Mouse (Mus musculus) hindbrain, embryonic 11.5 days (tissue): ENCODE measurements around the gene Tmem8b. TPM values are rescaled to one million over a fixed set of nuclear protein-coding genes. Genes with fewer than 3 reads are reported as not detected.

Experiments
- ATAC-seq: fragments of 200-750 bp; cut with Nextera tagmentation; 2 replicates; pipeline ENCODE4 v1.8.0; 2017; ENCODE audit warnings: mild to moderate bottlenecking, moderate TSS enrichment, moderate library complexity; ENCODE audit not compliant: low FRiP score
- DNase-seq: peaks from one replicate; pipeline ENCODE4 v3.0.0-alpha.2; 2015; ENCODE audit warnings: low spot score
- H3K27ac ChIP-seq: fragments of 300-500 bp; sonication (generic); 2 replicates; pipeline ENCODE4 v1.5.1; 2014; ENCODE audit warnings: mild to moderate bottlenecking, low read depth, low read length
- H3K27me3 ChIP-seq: fragments of 300-500 bp; sonication (generic); 2 replicates; pipeline ENCODE4 v1.6.1; 2014; ENCODE audit warnings: mild to moderate bottlenecking, low read length, moderate library complexity, mixed read lengths; ENCODE audit not compliant: control insufficient read depth, insufficient read depth
- H3K36me3 ChIP-seq: fragments of 300-500 bp; sonication (generic); 2 replicates; pipeline ENCODE4 v1.6.1; 2014; ENCODE audit warnings: mild to moderate bottlenecking, low read length, moderate library complexity, mixed read lengths; ENCODE audit not compliant: control insufficient read depth, insufficient read depth
- H3K4me1 ChIP-seq: fragments of 300-500 bp; sonication (generic); replicated peaks from 2 replicates; pipeline ENCODE4 v1.6.1; 2014; ENCODE audit warnings: low read length, mixed read lengths; ENCODE audit not compliant: control insufficient read depth, insufficient read depth
- H3K4me2 ChIP-seq: fragments of 300-500 bp; sonication (generic); replicated peaks from 2 replicates; pipeline ENCODE4 v1.6.1; 2014; ENCODE audit warnings: mild to moderate bottlenecking, low read depth, low read length
- H3K4me3 ChIP-seq: fragments of 300-500 bp; sonication (generic); 2 replicates; pipeline ENCODE4 v1.5.1; 2014; ENCODE audit warnings: low read depth, low read length
- H3K9ac ChIP-seq: fragments of 300-500 bp; sonication (generic); 2 replicates; pipeline ENCODE4 v1.6.1; 2014; ENCODE audit warnings: low read depth, low read length
- H3K9me3 ChIP-seq: fragments of 300-500 bp; sonication (generic); 2 replicates; pipeline ENCODE4 v1.6.1; 2016; ENCODE audit warnings: low read length; ENCODE audit not compliant: control insufficient read depth
- WGBS: fragments of 180-500 bp; shearing (Covaris S2); extraction: QIAGEN DNeasy Blood & Tissue Kit; methylation state at CpG from one replicate; pipeline ENCODE4 v1.1.7; 2014; 5-methylcytosine and 5-hydroxymethylcytosine counted together
- polyA plus RNA-seq: library from polyadenylated mRNA; unstranded; fragments of >200 nt; fragmentation: Nextera tagmentation; extraction: Ambion mirVana; gene quantifications from 2 replicates; pipeline ENCODE4 v1.2.1, GENCODE M21; 2014

Tmem8b gene
- polyA plus RNA-seq, 1 experiment from 2014 or later: 7.2 TPM

- 13% methylated on average over 24 of the region's 24 CpGs for WGBS
- Histone ChIP-seq H3K4me1 (peaks cover 6% of the 10 kb centered on the region), H3K27me3 (no peaks in the 10 kb centered on the region; the same call in 1 of the 2 replicates), H3K4me3 (peak within 1 kb of the TSS; percentile 22; the same call in 1 of the 2 replicates), H3K9me3 (no peaks in the 10 kb centered on the region), H3K36me3 (no peaks in the 10 kb centered on the region), H3K9ac (no peak within 1 kb of the TSS), H3K27ac (no peak within 1 kb of the TSS), H3K4me2 (peak within 1 kb of the TSS; percentile 25)
- ATAC-seq (no peak), DNase-seq (peak; percentile 70)
These were observed 15.4 kb upstream of the Tmem8b start, which contains the start of gene Spag8 for GRCm38 (mm10) chr4:43653161-43654015. TSS of gene Spag8 (minus strand) at chr4:43653594.

DNA sequence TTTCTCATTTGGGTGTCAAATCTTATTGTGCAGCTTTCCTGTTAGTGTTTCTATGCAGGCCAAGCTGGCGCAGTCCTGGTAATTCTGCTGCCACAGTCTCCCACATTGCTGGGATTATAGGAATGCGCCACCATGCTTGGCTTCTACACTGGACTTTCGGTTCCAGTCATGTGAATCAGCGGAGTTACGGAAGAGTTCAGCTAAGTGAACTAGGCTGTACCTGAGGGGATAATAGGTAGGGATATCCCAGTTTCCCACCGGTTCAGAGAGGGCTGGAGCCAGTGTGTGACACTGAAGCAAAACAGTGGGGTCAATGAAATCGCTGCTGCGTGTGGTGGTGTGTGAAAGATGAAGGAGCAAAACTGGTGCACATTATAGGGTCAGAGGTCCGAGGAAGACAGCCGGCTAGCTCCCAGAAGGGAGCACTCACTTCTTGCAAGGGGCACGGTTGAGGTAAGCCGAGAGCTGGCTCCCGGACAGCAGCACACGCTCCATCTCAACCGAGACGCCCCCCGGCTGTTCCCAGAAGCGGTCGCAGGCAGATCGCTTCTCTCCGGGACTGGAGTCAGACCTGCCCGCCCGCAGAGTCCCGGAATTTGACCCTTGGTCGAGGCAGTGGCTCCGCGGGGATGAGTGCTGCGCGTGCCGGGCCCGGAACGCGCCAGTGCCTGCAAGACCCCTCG, 13.0 kb upstream of the Tmem8b start:
- peak overlapping the region; percentile 89 for H3K27ac ChIP-seq
- WGBS: 6% methylated on average over 33 of the region's 34 CpGs
- peaks cover 6% of the 10 kb centered on the region for H3K4me1 ChIP-seq
- peak overlapping the region; percentile 82 for H3K4me3 ChIP-seq
- H3K4me2 ChIP-seq: peak overlapping the region; percentile 76
- H3K27me3 ChIP-seq: no peaks in the 10 kb centered on the region; the same call in 1 of the 2 replicates
- H3K36me3 ChIP-seq: no peaks in the 10 kb centered on the region
- ATAC-seq (no peak; the same call in 1 of the 2 replicates), DNase-seq (no peak)
- no peaks in the 10 kb centered on the region for H3K9me3 ChIP-seq
- peak overlapping the region; percentile 90 for H3K9ac ChIP-seq

DNA sequence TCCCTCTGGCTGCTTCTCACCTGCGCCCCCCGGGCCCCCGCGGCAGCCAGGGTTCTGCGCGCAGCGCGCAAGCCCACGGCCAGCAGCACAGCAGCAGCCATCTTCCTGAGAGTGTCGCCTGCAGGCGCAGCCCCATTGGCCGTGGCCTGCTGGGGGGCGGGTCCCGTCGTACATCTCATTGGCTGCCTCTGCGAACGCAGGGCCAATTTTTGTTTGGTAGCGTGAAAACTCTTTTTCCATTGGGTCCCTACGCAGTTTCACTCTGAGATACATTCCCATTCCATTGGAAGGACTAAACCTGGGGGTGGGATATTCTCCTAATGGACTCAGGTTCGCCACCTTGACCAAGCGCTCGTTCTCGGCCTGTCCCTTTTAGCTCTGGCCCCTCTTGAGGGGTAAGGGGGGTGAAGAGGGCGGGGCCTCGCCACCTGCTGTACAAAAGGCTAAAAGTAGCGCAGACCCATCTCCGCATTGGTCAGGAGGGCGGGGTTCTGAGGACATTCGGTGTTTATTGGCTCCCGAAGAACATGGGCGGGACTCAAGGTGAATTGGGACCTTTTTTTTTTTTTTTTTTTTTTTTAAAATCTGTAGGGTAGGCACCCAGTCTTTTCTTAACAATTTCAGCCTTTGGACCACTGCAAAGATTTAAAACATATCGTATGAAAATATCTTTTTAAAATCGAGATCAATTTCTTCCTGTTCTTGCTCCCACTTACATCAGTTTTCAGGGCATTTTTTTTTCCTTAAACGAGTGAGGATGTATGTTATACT, 12.2 kb upstream of the Tmem8b start, which contains the start of gene Hint2:
Gene Hint2, minus strand, starts transcription at position 128 of the 771 bp plus-strand sequence.
- Histone ChIP-seq H3K4me2 (peak within 1 kb of the TSS; percentile 76), H3K4me1 (peaks cover 6% of the 10 kb centered on the region), H3K4me3 (peak within 1 kb of the TSS; percentile 82), H3K9me3 (no peaks in the 10 kb centered on the region), H3K36me3 (no peaks in the 10 kb centered on the region), H3K9ac (peak within 1 kb of the TSS; percentile 90), H3K27me3 (no peaks in the 10 kb centered on the region; the same call in 1 of the 2 replicates), H3K27ac (peak within 1 kb of the TSS; percentile 89)
- ATAC-seq (peak; percentile 98), DNase-seq (peak; percentile 94)
- WGBS: under 1% methylated on average over 34 of the region's 34 CpGs

- 63% methylated on average over 4 of the region's 4 CpGs for WGBS
These were observed 11.6 kb upstream of the Tmem8b start for GRCm38 (mm10) chr4:43657146-43657545.

GRCm38 (mm10) chr4:43666412-43666811, 2.4 kb upstream of the Tmem8b start:
- H3K9me3 ChIP-seq: no peaks in the 10 kb centered on the region
- H3K4me2 ChIP-seq: no peak overlapping the region
- H3K27me3 ChIP-seq: peaks cover 14% of the 10 kb centered on the region
- H3K4me1 ChIP-seq: peaks cover 2% of the 10 kb centered on the region; the same call in 1 of the 2 replicates
- peak; percentile 37 for DNase-seq
- no peak for ATAC-seq
- 33% methylated on average over 4 of the region's 4 CpGs for WGBS
- H3K9ac ChIP-seq: no peak overlapping the region
- H3K27ac ChIP-seq: no peak overlapping the region
- H3K4me3 ChIP-seq: no peak overlapping the region
- H3K36me3 ChIP-seq: no peaks in the 10 kb centered on the region

More at GRCm38 (mm10) chr4:43657146-43657545, 11.6 kb upstream of the Tmem8b start:
- no peak for ATAC-seq
- peaks cover 6% of the 10 kb centered on the region for H3K4me1 ChIP-seq
- no peaks in the 10 kb centered on the region for H3K36me3 ChIP-seq
- H3K27ac ChIP-seq: no peak overlapping the region
- peaks cover 3% of the 10 kb centered on the region; the same call in 1 of the 2 replicates for H3K27me3 ChIP-seq
- no peak for DNase-seq
- H3K4me3 ChIP-seq: 0 out of 2 replicates have a peak overlapping the region, but pooled peaks have one; percentile 82
- no peaks in the 10 kb centered on the region for H3K9me3 ChIP-seq
- peak overlapping the region; percentile 13; the same call in 1 of the 2 replicates for H3K4me2 ChIP-seq
- no peak overlapping the region for H3K9ac ChIP-seq

DNA sequence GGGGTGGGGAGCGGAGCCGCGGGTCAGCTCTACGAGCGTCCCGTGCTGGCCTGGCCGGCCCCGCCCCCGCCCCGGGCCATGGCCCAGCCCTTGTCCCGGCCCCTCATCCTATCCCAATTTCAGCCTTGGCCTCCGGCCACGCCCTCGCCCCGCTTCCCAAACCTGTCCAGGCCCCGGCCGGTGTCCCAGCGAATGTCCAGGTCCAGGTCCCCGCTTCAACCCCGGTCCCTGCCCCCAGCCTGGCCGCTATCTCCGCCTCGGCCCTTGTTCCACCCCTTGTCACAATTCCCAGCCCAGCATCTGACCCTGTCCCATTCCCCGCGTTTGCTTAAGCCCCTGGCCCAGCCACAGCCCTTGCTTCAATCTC, 640 bp downstream of the Tmem8b start:
- no peak for DNase-seq
- WGBS: 3% methylated on average over 15 of the region's 25 CpGs
- peak overlapping the region; percentile 36; the same call in 1 of the 2 replicates for H3K27ac ChIP-seq
- ATAC-seq: peak; percentile 83
- no peaks in the 10 kb centered on the region for H3K36me3 ChIP-seq
- H3K4me3 ChIP-seq: peak overlapping the region; percentile 78
- peaks cover 2% of the 10 kb centered on the region; the same call in 1 of the 2 replicates for H3K4me1 ChIP-seq
- H3K4me2 ChIP-seq: peak overlapping the region; percentile 86
- no peaks in the 10 kb centered on the region for H3K9me3 ChIP-seq
- peak overlapping the region; percentile 93 for H3K9ac ChIP-seq
- peaks cover 9% of the 10 kb centered on the region for H3K27me3 ChIP-seq

DNA sequence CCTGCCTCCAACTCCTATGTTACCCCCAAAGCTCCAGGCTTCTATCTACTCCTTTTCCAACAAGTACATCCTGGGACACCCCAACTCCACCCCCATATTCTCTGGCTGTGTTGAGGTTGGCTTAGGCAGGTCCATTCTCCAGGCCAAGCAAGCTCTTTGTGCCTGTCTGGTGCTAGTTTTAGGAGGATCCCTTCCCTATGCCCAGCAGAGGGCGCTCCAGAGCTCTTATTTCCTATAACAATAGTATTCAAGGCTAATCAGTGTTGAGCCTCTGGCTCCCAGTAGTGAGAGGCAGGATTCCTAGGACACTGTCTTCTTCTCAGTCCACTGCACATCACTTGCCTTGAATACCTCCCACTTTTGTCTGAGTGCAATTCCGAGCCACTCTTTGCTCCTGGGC, 3.3 kb downstream of the Tmem8b start:
- WGBS: 8% methylated on average over 2 of the region's 2 CpGs
- DNase-seq (peak; percentile 96), ATAC-seq (peak; percentile 23)
- no peak overlapping the region for H3K4me3 ChIP-seq
- H3K27ac ChIP-seq: no peak overlapping the region
- 0 out of 2 replicates have a peak, but pooled peaks cover 3% of the 10 kb centered on the region for H3K27me3 ChIP-seq
- H3K4me2 ChIP-seq: no peak overlapping the region
- H3K9ac ChIP-seq: no peak overlapping the region
- H3K9me3 ChIP-seq: no peaks in the 10 kb centered on the region
- no peaks in the 10 kb centered on the region for H3K36me3 ChIP-seq
- H3K4me1 ChIP-seq: peaks cover 2% of the 10 kb centered on the region; the same call in 1 of the 2 replicates

- Histone ChIP-seq H3K9ac (no peak overlapping the region), H3K36me3 (no peaks in the 10 kb centered on the region), H3K9me3 (no peaks in the 10 kb centered on the region), H3K27ac (no peak overlapping the region), H3K27me3 (no peaks in the 10 kb centered on the region), H3K4me2 (no peak overlapping the region), H3K4me1 (no peaks in the 10 kb centered on the region; the same call in 1 of the 2 replicates), H3K4me3 (no peak overlapping the region)
- 68% methylated on average over 8 of the region's 8 CpGs for WGBS
- DNase-seq: no peak
- ATAC-seq: no peak
These were observed 4.9 kb downstream of the Tmem8b start for GRCm38 (mm10) chr4:43673703-43674102.
